Mouse (Mus musculus): Measurements from ENCODE around the gene 4933428G20Rik.

DNA sequence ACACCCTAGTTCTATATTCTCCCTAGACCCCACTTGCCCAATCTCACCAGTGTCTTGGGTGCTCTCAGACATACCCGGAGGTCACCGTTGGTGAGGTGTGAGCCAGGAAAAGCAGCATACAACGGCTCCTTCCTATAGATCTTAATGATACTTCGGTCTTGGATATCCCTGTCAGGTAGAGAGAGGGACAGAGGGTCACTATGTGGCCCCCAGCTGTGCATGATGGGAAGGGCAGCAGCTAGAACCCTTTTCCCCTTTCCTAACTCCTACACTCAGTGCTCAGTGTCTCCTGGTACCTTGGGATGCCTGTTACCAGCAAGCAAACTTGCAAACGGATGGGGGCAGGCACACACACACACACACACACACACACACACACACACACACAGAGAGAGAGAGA is 35.5 kb upstream of the 4933428G20Rik start:
- TF ChIP-seq GATA1 (IDR thresholded peaks at IDR 0.05; ENCODE audit: borderline replicate concordance, low read length): no peak
- TF ChIP-seq FLI1 (IDR thresholded peaks at IDR 0.05; ENCODE audit: low read length): no peak
